Mouse (Mus musculus) heart, postnatal 0 days (tissue): ENCODE data around the gene Suv39h2.

Source experiments
- CTCF ChIP-seq: IDR thresholded peaks from 2 replicates; pipeline ENCODE4 v1.5.1; 2016; ENCODE audit warnings: antibody characterized with exemption, control low read depth, low read depth
- EP300 ChIP-seq: IDR thresholded peaks from 2 replicates; pipeline ENCODE4 v1.6.1; 2016; ENCODE audit warnings: antibody characterized with exemption, low read depth

DNA sequence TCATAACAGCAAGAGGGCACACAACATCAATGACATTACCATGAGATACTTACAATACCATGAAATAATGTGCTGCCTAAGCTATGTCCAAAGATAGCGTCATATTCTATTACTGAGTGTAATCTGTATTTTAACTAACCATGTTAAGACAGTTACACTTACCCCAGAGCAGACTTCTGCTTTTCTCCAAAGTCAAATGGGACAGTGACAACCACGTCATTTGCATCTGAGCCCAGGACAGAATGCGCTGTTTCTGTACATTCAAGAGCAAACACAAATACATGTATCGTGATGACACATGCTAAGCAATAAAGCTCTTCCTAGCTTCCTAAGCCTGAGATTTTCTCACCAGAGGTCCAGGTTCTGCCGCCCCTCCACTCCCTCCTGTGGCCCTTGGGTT lies 26.1 kb upstream of the Suv39h2 start:
- TF ChIP-seq CTCF (no peak), EP300 (no peak)
